Mouse (Mus musculus) bone marrow macrophage, adult 2 months (primary cell): ENCODE results near the gene Cyfip2. TPM values are rescaled to one million over a fixed set of nuclear protein-coding genes. Genes with fewer than 3 reads are reported as not detected.

Experiments
- H3K27ac ChIP-seq: 2 replicates; pipeline ENCODE4 v1.5.1; 2012; ENCODE audit warnings: low read depth, low read length; ENCODE audit not compliant: insufficient read depth
- H3K4me1 ChIP-seq: 2 replicates; pipeline ENCODE4 v1.6.1; 2012; ENCODE audit warnings: low read length; ENCODE audit not compliant: control insufficient read depth, insufficient read depth
- H3K4me3 ChIP-seq: 2 replicates; pipeline ENCODE4 v1.5.1; 2012; ENCODE audit warnings: mild to moderate bottlenecking, low read length, moderate library complexity; ENCODE audit not compliant: insufficient read depth
- CTCF ChIP-seq: IDR thresholded peaks from 2 replicates; pipeline ENCODE4 v1.5.1; 2012; ENCODE audit warnings: low read depth, mild to moderate bottlenecking, low read length, moderate library complexity
- POLR2A ChIP-seq: IDR thresholded peaks from 2 replicates; pipeline ENCODE4 v1.6.1; 2012; ENCODE audit warnings: mild to moderate bottlenecking, low read depth, low read length, borderline replicate concordance
- polyA plus RNA-seq: library from polyadenylated mRNA; stranded (reverse); fragments of >200 nt; gene quantifications from 2 replicates; pipeline ENCODE4 v1.2.4, GENCODE M21; 2012; ENCODE audit not compliant: missing spikeins, insufficient read depth, insufficient read length

Cyfip2 gene
- polyA plus RNA-seq, 1 experiment = 11.4 TPM

DNA sequence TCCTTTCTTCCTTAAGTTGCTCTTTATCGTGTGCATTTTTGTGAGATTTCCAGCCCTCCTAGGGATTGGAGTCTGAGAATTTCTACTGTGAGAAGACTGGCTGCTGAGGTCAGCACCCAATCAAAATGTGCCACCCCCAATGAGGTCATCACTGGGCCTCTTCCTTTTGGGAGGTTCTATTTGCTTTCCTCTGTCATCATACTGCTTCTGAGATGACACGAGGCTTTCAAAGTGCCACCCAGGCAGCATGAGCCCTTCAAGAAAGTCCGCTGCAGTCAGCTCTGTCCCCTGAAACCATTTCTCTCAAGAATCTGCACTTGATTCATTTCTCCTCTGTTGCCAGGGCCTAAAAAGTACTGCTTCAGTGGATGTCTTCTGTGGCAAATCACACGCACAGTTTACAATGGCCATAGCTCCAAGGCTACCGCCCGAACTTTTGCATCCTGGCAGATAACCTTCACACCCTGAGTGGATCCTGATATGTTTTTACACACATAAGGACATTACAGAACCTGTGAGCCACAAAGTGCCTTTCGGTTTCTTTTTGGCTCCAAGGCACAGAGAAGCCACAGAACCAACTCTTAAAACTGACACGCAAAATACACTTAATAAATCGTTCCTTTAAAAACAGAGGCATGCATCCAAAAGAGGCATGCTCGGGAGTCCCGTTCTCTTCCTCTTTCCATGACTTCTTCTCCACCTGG lies 4.2 kb downstream of the Cyfip2 start:
- H3K27ac ChIP-seq = no peak overlapping the region
- no peak for TF ChIP-seq POLR2A
- TF ChIP-seq CTCF = no peak
- H3K4me1 ChIP-seq = peaks cover 40% of the 10 kb centered on the region
- H3K4me3 ChIP-seq = no peak overlapping the region

DNA sequence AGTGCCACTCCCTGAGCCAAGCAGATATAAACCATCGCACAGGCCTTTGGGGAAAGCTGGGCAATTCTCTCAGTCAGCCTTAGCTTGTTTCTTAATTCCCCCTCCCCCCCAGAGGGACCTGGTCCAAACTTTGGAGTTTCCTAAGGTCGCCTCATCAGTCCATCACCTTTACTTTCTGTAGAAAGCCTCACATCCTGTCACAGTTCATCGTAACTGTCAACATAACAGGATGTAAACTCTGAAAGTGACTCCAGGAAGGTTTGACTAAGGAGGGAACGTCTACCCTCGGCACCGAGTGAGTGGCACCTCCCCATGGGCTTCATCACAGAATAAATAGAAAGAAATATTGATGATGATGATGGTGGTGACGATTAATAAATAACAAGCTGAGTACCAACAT lies 4.9 kb downstream of the Cyfip2 start:
- H3K27ac ChIP-seq = no peak overlapping the region

DNA sequence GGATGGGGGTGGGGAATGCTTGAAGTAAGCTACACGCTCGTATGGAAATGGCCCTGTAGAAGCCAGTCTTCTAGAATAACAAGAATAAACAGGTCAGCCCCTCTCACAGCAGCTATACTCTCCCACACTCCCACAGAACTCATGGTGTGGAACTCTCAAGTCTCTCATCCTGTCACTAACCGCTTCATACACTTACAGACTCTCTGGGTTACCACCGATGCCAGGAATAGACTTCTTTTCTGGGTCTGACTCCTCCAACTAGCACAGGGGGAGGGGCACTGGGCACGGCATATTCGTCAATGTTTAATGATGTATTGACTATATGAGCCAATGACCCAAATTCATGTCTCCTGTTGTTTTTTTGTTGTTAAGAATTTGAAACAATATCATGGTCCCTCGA lies 5.9 kb downstream of the Cyfip2 start:
- TF ChIP-seq POLR2A (no peak), CTCF (no peak)
- Histone ChIP-seq H3K27ac (no peak overlapping the region), H3K4me3 (no peak overlapping the region), H3K4me1 (peaks cover 33% of the 10 kb centered on the region)

More for the DNA sequence above, 4.9 kb downstream of the Cyfip2 start:
- TF ChIP-seq POLR2A = no peak
- TF ChIP-seq CTCF = no peak
- peaks cover 35% of the 10 kb centered on the region for H3K4me1 ChIP-seq
- no peak overlapping the region for H3K4me3 ChIP-seq

DNA sequence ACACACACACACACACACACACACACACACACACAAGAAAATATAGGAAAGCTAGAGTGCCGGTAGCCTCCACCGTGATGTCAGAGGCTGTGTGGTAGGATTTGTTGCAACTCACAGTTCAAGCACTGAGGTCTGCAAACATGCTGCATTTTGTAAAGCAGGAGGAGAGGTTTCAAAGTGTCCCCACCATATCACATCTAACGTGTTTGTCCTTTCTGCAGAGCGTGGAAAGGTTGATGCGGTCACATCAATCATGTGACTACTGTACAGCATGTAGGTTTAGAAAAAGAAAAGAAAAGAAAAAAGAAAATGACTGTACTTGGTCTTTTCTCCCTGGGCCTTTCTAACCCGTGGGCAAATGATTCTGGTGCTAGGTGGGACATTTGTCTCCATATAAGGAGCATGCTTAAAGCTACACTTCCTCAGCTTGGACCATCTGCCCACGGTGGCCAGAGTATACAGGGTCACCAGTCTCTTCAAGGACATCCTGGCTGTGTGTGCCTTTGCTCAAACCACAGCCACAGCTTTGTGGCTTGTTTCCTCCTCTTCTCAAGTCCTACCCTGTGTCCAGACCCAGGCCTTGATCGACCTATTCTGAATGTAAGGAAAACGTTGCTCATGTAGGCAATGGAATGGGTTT lies 6.7 kb downstream of the Cyfip2 start:
- no peak overlapping the region for H3K4me3 ChIP-seq
- H3K27ac ChIP-seq = no peak overlapping the region
- TF ChIP-seq CTCF = no peak
- no peak for TF ChIP-seq POLR2A
- H3K4me1 ChIP-seq = peaks cover 32% of the 10 kb centered on the region

DNA sequence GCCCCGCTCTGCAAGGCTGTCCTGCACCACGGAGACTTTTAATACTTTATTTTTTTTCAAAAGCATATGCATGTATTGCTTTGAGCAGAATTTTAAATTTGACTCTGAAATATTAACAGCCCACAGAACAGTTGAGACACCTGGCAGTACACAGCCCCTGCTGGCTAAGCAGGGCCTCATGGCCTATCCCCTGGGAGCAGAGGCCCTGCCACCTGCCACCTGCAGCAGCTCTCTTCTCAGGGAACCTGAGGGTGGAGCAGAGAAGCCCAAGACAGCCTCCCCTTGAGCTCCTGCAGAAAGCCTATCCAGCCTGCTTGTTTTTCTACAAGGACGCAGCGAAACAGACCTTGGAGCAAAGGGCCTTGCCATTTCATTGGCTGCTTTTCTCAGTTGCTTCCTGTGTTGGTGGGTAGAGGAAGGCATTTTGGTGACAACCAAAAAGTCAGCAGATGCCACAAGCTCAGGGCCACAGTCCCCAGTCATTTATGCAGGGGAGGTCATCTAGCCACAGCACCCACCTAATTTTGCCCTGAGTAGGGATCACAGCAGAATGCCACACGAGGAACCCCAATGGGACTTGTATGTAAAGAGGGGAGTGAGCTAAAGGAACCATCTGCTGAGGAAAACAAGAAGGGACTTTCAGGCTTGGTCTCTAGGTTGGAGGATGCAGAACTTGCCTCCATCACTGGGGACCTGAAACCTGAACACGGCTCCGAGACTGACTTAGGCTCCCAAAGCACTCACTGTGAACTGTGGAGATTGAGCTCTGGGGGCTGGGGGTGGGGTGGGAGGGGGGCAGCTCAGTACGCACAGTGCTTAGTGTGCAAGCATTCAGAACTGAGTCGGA lies 7.6 kb downstream of the Cyfip2 start:
- no peak for TF ChIP-seq POLR2A
- no peak for TF ChIP-seq CTCF
- Histone ChIP-seq H3K4me1 (peaks cover 27% of the 10 kb centered on the region), H3K4me3 (no peak overlapping the region), H3K27ac (no peak overlapping the region)

DNA sequence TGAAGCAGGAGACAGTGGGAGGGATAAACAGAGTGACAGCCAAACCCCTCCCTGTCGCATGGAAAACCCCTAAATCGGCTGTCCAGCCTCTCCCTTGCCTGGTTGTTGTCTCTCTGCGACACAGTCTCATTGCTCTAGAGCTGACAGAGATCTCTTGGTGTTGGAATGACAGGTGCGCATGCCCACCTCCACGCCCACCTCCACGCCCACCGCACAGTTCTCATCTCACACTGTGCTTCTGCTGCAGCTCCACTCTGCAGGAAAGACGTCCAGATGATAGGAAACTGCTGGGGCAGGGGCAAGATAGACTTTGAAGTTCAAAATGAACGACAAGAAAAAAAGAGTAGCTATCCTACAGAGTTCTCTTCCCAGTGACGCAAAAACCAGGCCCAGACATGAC lies 8.6 kb downstream of the Cyfip2 start:
- Histone ChIP-seq H3K27ac (no peak overlapping the region), H3K4me3 (no peak overlapping the region), H3K4me1 (peaks cover 23% of the 10 kb centered on the region)
- TF ChIP-seq CTCF (no peak), POLR2A (no peak)

DNA sequence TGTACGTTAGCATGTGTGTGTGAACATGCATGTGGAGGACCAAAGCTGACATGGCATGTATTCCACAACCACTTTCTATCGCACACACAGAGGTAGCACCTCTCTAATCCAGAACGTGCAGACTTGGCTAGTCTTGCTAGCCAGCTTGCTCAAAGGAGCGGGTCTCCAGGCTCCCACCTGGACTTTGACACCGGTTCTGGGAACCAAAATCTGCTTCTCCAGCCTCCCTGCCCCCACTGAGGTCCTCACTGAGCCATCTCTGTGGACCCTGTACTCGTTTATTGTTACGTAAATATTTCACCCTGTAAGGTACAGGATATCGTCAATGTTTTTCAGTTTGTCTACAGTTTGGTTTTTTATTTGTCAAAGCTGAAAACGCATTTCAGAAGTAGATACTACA lies 10.2 kb downstream of the Cyfip2 start:
- TF ChIP-seq CTCF (no peak), POLR2A (no peak)
- Histone ChIP-seq H3K4me3 (no peak overlapping the region), H3K27ac (no peak overlapping the region), H3K4me1 (peaks cover 12% of the 10 kb centered on the region)

DNA sequence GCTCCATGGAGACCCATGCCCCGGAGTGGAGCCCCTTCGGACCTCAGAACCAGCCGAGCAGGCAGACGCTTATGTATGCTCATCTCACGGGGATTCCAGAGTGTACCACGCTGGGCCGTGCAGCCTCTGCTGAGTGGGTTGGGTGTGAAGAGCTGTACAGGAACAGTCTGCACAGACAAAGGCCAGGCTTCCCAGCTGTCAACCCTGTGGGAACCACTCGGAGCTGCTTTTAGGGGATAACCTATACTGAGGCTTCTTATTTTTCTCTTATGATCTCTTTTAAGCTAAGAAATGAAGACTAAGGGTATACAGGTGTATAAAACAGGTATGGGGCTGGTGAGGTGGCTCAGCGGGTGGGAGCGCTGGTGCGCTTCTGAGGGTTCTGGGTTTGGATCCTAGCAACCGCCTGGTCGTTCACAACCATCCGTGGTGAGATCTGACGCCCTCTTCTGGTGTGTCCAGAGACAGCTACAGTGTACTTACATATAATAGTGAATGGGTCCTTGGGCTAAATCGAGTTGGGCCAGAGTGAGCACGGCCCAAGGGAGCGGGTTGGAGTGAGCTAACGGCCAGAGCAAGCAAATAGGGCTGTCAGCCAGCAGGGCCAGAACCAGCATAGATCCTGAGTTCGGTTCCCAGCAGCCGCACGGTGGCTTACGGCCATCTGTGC lies 10.9 kb downstream of the Cyfip2 start:
- Histone ChIP-seq H3K27ac (no peak overlapping the region), H3K4me3 (no peak overlapping the region), H3K4me1 (peaks cover 12% of the 10 kb centered on the region)
- TF ChIP-seq POLR2A (no peak), CTCF (no peak)

DNA sequence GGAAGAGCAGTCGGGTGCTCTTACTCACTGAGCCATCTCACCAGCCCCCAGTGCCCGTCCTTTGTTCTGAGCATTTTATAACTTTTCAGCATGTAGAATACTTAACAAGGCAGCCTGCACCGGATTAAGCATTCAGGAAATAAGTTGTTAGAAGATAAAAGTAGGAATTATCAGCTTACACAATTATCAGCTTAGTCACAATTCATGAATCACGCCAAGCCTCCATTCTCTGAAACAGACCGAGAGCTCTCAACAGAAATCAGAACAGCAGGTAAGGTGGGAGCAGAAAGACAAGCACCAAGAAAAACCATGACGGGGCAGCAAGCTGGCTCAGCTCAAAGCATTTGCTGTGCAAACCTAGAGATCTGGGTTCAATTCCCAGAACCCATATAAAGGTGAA lies 12.8 kb downstream of the Cyfip2 start:
- Histone ChIP-seq H3K27ac (no peak overlapping the region), H3K4me3 (no peak overlapping the region), H3K4me1 (peaks cover 7% of the 10 kb centered on the region)
- TF ChIP-seq CTCF (no peak), POLR2A (no peak)
